Mouse (Mus musculus) cerebellum, postnatal 4 days (tissue): ENCODE results near the gene Sh3gl3.
A peak's percentile ranks its signal among the peaks of the same experiment; 100 is the strongest.

Experiments used
- DNase-seq, 2 experiments: peaks; one replicate each; pipeline ENCODE4 v3.0.0; 2022; ENCODE audit warnings: low spot score in 2 of 2, mixed read lengths in 1 of 2

The Sh3gl3 gene

DNA sequence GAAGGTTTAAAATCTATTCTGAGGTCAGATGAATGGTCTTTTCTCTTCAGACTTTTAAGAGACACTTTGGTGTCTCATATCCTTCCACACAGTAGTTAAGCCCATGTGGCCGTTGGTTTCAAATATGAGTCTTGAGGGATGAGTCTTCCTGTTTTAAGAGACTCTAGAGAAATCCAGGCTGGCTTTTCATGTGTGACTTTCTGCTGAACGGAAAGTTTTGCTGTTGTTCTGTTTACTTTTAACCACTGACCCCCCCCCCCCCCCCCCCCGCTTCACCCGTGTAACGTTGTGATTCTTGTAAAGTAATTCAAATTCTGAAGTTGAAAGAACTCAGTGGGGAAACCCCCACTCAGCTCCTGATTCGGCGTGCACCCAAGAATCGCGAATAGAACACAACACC is 61.8 kb downstream of the Sh3gl3 start:
- no peak for DNase-seq

DNA sequence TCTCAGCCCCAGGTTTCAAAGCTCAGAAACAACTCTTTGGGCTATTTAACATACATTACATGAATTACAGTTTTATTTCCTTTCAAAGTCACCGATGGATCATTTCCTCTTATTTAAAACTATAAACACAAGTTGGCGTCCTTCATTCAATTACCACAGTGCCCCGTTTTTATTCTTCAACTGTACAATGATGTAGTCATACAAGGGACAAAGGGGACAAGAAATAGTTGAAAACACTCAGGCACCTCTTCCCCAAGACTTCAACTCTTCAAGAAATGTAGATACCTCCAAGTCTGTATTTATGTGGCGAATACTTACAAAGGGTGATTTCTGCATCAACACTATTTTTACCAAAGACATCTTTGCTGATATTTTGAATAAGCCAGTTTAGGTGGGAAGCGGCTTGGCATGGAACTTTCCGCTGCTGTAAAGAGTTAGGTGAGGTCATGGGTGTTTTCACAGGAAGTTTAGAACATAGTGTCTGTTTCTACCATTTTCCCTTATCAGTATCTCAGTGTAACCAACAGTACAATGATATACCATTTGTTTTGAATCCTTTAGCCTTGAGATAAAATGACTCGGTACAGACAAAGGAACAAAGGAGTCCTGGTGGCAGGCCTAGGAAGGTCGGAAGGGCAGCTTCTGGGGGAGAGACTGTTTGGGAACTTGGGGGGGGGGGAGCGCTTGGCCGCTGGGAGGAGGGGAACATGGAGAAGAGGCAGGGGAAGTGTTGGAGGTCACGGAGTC is 62.7 kb downstream of the Sh3gl3 start:
- DNase-seq = no peak

DNA sequence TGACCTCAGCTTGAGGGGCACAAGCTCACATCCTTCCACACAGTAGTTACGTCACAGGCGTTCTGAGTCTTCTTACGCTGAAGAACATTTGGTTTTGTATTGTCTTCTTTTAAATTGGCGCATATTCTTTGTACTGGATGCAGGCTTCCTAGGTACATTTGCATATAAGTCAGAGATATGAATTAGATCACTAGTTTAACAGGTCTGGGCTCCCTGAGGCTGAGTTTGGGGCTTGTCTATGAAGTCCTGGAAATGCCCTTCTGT is 63.2 kb downstream of the Sh3gl3 start:
- DNase-seq = no peak

DNA sequence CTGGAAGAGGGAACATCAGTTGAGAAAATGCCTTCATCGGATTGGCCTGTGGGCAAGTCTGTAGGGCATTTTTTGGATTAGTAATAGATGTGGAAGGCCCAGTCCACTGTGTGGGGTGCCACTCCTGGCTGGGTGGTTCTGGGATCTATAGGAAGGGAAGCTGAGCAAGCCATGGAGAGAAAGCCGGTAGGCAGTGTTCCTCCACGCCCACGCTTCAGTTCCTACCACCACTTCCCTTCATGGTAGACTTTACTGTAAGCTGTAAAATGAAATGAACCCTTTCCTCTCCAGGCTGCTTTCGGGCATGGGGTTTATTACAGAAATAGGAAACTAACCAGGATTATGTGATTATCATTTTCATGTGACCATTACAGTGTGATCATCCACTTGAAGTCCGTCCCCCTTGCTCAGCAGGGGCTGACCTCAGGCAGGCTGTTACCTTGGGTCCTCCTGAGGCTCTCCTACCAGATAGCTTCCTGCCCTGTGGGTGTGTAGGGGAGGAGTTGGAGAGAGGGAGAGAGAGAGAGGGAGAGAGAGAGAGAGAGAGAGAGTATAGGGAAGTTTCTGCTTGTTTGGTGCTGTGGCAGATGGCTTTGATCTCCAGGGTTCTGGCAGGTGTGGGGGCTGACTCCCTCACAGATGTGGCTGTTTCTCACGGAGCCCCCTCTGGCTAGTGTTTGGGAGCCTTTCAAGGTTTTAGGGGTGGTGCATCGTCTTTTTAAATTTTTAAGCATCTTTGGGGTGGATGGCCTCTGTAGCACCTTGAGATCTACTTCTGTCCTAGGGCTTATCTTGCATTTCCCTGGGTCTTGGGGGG is 67.0 kb downstream of the Sh3gl3 start:
- DNase-seq = no peak

DNA sequence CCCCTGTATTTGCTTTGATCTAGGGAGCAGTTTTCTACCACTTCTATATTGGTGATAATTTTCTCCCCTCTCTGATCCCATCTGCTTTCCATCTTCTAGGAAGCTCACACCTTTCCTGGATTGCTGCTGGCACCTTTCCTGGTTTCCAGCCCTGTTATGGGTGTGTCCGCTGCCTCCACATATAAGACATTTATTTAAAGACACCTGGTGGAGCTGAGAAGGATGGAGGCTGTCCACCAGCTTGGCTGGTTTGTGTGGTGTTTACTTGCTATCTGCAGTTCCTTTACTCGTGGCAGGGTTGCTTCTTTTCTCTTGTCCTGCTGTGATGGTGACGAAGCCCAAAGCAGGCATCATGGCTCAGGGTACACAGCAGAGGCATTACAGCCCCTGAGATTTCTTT is 71.1 kb downstream of the Sh3gl3 start:
- no peak for DNase-seq

DNA sequence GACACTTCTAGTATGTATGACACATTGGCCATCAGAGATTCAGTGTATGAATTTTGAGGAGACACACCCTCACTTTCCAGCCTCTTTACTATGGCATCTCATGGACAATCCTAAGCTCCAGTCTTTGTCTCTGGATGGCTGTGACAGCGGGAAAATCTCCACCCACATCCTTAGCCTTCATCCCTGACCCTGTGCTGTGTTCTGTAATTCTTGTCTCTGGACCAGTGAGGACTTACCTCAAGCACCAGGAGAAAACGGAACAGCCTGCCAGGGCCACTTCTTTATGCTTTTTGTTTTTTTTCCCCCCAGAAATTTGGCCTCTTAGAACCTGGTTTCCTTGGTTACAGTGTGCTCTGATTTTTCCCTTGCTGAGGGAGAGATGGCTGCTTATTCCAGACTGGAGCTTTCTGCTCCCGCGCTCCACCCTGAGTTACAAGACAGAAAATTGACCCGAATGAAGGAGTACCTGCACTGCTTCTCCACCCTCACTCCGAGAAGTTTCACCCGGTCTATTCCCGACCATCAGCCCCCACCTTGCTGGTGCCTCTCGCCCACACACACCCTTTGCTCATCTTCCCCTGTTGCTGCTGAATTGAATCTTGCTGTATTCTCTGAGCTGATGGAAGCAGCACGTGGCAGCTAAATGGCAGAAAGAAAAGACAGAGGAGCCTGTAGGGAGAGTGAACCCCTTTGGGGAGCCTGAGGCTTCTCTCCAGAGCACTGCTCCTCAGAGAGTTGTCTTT is 75.5 kb downstream of the Sh3gl3 start:
- DNase-seq = no peak

DNA sequence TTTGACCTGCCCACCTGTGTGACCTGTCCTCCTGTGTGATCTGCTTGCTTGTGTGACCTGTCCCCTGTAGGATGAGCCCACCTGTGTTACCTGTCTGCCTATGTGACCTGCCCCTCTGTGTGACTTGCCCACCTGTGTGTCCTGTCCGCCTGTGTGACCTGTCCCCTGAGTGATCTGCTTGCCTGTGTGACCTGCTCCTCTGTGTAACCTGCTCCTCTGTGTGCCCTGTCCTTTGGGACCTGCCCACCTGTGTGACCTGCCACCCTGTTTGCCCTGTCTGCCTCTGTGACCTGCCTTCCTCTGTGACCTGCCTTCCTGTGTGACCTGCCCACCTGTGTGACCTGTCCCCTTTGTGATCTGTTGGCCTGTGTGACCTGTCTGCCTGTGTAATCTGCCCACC is 79.7 kb downstream of the Sh3gl3 start:
- no peak for DNase-seq

DNA sequence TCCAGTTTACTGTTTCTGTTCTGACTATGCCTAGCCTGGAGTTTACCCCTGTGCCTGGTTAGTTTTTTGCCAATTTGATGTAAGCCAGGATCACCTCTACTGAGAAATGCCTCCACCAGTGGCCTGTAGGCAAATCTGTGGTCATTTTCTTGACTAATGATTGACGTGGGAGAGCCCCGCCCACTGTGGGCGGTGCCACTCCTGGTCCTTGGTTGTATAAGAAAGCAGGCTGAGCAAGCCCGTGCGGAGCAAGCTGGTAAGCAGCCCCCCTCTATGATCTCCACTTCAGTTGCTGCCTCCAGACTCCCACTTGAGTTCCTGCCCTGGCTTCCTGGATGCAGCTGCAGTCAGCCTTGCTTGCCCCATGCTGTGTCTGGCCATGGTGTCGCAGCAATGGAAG is 83.3 kb downstream of the Sh3gl3 start:
- no peak for DNase-seq

DNA sequence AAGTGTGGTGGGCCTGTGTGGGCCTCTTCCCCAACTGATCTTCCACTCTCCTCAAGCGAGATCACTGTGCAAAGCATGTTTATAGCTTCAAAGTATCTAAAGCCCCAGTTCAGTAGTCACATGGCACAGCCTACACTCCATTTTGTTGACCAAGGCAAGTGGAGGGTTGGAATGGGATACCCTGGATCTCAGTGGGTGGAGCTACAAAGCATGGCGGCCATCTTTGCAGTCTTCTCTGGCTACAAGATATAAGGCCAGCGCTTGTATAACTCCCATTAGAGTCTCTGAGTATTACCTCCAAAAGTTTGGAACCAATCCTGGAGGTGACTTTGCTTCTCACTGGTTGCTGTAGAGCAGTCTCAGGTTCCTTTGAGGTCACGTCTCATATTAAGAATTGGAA is 83.9 kb downstream of the Sh3gl3 start:
- DNase-seq = no peak

DNA sequence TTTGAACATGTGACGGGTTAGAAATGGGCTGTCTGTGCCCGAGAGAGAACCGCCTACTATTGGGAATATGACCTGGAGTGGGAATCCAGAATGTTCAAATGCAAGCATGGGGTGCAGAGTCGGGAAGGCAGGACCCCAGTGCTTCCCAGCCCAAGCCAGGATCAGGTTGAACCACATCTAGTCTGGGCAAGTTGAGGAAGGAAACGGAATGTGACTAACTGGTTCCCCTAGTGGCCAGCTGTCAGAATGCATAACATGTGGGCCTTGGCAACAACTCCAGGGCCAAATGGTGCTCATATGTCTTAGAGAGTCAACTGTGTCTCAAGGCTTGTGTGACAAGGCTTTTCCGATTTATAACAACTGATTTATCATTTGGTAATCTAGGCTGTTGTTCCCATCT is 86.6 kb downstream of the Sh3gl3 start:
- peak in 1 of 2 experiments; percentile 62 for DNase-seq

DNA sequence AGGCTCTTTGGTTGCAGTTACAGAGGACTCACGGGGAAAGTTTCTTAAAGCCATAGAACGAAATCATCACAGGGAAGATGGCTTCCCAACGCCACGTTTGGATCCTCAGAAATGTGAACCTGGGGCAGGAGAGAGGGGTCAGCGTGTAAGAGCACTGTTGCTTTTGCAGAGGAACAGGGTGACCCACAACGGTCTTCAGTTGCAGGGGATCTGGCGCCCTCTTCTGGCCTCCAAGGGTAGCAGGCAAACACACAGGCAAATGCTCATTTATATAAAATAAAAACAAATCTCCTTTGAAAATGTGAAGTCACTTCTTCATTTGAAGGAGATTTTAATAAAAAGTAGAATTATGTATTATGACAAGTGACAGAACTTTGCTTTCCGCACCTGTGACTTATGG is 89.5 kb downstream of the Sh3gl3 start:
- DNase-seq = peak; percentile 50 to 72

DNA sequence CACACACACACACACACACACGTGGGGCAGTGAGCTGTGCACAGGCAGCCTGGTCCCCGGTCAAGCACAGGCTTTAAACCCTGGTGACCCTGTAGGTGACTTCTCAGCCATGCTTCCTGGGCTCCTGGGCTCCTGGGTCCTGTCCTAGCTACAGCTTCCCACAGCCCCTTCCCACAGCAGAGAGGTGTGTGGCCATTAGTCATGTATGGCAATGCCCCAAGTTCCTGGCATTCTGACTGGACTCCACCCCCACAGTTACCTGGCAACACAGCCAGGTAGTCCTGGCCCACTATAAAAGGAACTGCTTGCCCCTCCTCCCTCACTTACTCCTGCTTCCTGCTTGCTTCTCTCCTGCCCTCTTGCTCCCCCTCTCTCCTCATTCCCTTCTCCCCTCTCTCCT is 90.5 kb downstream of the Sh3gl3 start:
- no peak for DNase-seq

DNA sequence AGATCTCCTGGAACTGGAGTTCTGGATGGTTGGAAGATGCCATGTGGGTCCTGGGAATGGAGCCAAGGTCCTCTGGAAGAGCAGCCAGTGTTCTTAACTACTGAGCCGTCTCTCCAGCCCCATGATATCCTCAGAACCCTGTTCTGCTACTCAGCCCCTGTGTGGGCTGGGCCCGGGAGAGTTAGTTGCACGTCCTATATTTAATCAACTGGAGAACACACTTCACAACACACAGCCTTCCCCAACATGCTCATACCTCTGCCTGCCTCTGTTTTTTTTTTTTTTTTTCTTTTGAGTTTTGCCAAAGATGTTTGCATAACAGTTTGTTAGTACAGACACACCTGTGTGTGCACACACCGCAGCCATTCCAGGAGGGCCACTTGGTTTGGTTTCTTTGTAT is 91.7 kb downstream of the Sh3gl3 start:
- DNase-seq = no peak

DNA sequence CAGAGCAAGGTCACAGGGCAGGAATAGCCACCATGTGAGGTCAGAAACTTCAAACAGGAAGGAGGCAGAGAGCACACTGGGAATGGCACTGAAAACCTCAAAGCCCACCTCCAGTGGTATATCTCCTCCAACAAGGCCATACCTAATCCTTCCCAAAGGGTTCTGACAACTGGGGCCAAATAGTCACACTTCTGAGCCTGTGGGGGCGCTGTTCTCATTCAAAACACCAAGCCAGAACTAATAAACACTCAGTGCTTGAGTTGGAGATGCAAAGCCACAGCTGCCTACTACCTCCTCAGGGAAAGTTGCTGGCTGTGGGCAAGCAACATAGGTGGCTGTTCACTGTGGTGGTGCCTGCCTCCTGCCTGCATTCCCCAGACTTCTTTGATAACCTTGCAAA is 96.3 kb downstream of the Sh3gl3 start:
- no peak for DNase-seq

DNA sequence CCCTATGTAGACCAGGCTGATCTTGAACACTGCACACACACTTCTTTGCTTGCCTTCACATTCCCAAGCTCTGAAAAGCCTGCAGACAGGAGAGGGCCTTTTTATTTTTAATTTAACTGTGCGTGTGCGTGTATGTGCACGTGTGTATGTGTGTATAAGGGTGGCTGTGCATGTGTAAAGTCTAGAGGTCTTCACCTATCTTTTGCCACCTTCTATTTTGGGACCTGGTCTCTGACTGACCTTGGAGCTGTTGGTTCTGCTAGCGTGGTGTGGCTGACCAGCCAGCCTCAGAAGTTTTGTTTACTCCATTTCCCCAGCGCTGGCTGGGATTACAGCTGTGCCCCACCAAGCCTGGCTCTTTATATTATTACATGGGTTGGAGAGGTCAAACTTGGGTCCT is 98.1 kb downstream of the Sh3gl3 start:
- DNase-seq = no peak

DNA sequence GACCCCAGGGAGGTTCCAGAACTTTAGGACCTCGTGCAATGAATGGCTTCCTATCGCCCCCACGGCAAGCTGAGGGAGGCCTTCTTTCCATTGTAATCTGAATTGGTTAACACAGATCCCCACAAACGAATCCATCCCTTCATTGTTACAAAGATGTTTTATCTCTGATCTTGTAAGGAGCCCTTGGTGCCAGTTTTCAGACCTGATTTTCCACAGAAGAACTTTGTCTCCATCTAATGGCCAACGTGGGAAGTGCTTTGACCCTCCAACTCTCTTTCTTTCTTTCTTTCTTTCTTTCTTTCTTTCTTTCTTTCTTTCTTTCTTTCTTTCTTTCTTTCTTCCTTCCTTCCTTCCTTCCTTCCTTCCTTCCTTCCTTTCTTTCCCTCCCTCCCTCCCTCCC is 99.2 kb downstream of the Sh3gl3 start:
- DNase-seq = peak in 1 of 2 experiments; percentile 58

DNA sequence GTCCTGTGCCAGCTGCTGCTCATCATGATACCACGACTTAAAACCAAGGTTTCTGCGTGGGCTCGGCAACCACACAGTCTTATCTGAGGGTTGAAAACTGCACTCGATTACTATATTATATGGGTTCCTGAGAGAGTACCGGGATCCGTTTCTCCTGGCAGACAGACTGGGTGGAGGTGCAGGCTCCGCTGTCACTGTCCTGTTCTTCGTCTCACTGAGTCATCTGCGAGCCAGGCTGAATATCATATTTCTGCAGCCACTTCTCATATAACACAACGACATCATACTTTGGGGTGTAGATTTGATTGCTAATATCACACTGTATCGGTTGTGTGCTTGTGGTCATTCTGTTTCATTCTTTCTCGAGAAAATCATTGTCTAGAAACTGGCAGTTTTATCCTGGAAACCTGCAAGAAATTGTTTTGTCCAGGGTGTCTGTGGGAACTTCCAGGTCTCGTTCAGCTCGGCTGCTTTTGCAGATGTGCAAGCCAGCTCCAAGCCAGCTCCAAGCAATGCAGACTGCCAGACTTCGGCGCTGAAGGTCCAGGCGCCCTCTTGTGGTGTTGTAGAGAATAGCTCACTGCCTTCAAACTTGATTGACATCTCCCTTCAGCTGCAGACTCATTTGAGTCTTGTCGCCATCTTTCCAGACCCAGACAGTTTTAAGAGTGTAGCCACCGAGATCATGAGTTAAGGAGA is 100.5 kb downstream of the Sh3gl3 start:
- peak; percentile 31 to 54 for DNase-seq

DNA sequence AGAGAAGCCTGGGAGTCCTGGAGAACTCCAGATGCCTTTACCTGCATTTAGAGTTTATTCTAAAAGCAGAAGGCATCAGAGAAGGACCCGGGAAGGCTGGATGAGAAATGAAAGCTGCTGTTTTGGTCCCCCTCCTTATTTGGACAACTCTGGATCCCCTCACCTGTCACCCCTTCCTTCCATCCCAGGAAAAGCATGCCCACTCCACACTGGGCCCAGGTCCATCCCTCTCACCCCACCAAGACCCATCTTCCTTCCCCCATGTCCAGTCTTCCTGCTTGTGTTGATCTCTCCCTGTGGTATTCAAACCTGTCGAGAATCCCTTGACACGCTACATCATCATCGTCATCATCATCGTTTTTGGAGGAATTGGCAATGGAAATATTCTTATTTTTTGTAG is 101.3 kb downstream of the Sh3gl3 start:
- no peak for DNase-seq

DNA sequence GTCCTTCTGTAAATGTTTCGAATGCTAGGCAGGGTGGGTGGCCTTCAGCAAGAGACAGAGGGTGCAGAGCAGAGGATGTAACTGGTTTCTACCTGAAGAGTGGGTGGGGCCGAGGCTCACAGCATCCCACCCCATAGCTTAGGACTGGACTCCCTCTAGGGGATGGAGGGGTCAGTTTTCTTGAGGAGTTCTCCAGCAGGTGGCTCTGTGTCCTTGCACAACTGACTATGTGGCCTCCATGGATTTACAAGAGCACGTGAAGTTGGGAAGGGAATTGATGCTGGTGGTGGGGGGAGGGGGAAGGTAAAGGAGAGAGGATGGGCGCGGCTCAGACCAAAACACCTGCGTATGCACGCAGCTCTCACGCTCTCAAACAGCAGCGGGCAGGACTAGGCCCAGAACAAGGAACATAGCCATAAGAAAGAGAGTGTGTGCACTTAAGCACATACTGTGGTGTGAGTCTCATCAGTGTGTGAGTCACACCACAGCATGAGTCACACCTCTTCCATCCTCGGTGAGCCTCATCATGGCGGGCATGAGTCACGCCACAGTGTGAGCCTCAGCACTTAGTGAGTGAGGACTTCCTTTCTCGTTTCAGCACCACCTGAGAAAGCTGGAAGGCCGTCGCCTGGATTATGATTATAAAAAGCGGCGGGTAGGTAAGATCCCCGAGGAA is 102.0 kb downstream of the Sh3gl3 start:
- no peak for DNase-seq

DNA sequence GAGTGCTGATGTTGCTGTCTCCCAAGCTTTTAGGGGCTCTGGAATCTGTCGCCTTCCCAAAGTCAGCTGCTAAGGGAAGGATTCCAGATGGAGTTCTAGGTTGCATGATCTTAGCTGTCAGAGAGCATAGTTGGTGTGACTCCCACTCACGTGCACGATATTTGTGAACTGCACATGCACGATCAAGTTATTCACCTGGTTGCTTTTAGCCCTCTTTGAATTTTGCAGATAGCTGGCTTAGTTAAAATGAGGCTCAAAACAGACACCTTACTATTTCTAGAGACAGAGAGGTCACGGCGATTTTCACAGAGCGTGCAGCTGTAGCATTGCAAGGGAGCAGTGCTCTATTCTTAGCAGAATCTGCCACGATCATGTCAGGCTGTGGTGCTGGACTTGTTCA is 108.4 kb downstream of the Sh3gl3 start:
- DNase-seq = no peak

DNA sequence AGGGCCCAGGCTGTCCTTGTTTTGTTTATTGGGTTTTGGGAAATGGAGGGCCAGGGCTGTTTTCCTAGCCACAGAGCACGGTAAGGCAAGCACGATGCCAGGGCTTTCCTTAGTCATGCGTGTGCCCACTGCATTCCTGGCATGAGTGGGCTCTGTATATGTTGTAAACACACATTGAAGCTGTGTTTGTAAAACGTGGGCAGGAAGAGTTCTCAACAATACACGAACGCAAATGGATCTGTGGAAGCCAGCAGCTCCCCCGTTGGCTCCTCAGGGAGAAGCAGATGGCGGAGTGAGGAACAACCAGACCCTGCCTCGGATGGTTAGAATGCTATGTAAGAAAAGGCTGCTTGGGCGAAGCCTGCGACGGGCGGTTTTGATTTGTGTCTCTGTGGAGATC is 108.8 kb downstream of the Sh3gl3 start:
- no peak for DNase-seq

DNA sequence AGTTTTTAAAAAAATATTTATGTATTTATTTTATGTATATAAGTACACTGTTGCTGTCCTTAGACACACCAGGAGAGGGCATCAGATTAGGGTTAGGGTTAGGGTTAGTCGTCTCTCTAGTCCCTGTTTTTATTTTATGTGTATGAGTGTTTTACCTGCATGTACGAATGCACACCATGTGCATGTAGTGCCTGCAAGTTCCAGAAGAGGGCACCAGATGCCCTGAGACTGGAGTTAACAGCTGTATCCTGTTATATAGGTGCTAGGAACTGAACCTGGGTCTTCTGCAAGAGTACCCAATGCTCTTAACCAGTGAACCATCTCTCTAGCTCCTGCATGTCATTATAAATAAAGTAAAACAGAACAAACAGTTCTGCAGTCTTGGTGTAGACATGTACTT is 113.6 kb downstream of the Sh3gl3 start:
- no peak for DNase-seq
